Mouse (Mus musculus) layer of hippocampus, adult 8-10 months (tissue): ENCODE results near the gene Slc37a1. TPM values are rescaled to one million over a fixed set of nuclear protein-coding genes. Genes with fewer than 3 reads are reported as not detected.

ENCODE experiments used
- DNase-seq, 2 experiments: peaks; one replicate each; pipeline ENCODE4 v3.0.0; 2022; ENCODE audit warnings: low spot score in 2 of 2
- total RNA-seq, 4 experiments: library from RNA; stranded (reverse); gene quantifications; 2 replicates each; pipeline ENCODE4 v1.2.4; 2022

The Slc37a1 gene
- total RNA-seq, 4 experiments from 2014 or later, result 7.3 to 9.3 (median 8.5) TPM

DNA sequence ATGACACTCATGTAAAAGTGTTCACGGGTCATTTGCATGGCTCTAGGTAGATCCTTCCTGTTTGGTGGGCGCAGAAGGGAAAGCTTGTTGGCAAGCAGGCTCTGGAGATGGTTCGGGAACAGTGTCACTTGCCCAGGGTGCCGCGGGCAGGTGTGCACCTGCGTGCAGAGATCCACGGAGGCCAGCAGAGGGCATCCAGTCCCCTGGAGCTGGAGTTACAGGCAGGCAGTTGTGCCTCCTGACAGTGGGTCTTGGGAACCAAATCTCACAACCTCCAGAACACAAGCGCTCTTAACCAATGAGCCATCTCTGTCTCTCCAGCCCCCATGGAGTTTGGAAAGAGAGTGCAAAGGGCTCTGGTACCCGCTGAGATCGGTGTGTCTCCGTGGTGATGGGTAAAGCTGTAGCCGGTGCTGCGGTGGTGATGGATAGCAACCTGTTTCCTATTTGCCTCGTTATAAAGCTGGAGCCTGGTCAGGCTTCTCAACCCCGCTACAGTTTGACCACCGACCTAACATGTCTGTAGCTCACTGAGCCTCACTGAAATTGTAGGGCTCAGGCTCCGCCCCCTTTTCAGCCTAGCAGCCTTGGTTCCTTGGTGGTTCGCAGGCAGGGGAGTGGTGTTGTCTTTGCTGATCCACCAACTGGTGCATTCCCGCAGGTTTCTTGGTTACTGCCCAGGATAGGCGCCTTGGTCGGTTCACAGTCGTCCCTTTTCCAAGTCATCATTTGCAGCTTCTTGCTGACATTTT, 31.1 kb downstream of the Slc37a1 start:
- DNase-seq, result no peak

GRCm38 (mm10) chr17:31318906-31319767, 32.5 kb downstream of the Slc37a1 start:
- no peak for DNase-seq

GRCm38 (mm10) chr17:31321425-31321824, 34.8 kb downstream of the Slc37a1 start:
- DNase-seq, result peak; percentile 69 to 76

DNA sequence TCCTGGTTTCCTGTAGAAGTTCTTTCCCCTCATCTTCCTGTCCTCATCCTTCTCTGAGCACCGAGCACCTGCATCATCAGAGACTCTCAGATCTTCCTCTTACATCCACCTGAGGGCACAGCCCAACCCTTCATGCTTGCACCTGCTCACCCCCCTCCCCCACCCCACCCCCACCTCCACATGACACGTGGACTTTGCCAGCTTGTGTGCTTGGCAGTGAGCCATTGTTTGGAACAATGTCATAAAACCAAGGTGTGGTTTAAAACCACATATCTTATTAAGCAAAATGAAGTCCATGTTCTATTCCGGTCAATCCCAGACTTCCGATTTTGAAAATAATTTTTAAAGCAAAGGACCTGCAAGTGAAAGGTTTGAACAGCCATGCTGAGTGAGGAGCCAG, 35.9 kb downstream of the Slc37a1 start:
- no peak for DNase-seq

- DNase-seq, result no peak
Measured at GRCm38 (mm10) chr17:31323379-31323778, 36.8 kb downstream of the Slc37a1 start.

DNA sequence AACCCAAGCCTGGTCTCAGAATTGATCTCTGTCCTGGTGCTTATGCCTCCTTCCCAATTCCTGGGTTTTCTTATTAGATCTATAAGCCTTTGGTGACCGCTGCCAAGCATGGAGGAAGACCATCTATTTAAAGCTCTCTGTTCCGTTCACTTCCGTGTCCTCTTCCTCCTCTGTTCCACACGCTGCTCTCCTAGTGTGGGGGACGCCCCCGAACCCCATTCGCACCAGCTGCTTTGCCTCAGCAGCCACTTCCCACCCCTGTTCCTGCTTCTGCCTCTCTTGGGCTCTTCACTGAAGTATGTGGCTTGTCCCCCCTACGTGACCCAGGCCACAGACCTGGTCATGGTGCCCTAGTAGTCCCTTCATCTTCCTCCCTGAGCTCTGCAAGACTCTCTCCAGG, 37.6 kb downstream of the Slc37a1 start:
- no peak for DNase-seq

GRCm38 (mm10) chr17:31325451-31326219, 39.0 kb downstream of the Slc37a1 start:
- DNase-seq, result no peak

- no peak for DNase-seq
Measured at GRCm38 (mm10) chr17:31326220-31326852, 39.7 kb downstream of the Slc37a1 start.

DNA sequence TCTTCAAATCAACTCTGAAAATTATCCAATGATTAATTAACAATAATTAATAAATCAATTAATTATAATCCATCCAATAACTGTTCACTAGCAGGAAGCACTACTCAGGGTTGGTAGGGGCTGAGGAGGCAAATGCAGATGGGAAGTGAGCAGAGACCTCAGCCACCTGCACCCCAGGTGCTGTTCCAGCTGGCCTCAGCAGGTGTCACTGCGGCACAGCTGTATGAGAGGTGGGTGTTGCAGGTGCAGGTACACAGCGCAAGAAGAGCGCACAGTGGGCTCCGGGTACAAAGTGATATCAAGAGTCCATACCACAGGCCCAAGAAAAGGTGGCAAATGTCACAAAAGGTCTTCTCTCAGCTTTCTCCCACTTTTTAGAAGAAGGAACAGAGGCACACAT, 41.9 kb downstream of the Slc37a1 start:
- DNase-seq, result no peak

GRCm38 (mm10) chr17:31330622-31331021, 44.0 kb downstream of the Slc37a1 start:
- DNase-seq, result peak in 1 of 2 experiments; percentile 54

DNA sequence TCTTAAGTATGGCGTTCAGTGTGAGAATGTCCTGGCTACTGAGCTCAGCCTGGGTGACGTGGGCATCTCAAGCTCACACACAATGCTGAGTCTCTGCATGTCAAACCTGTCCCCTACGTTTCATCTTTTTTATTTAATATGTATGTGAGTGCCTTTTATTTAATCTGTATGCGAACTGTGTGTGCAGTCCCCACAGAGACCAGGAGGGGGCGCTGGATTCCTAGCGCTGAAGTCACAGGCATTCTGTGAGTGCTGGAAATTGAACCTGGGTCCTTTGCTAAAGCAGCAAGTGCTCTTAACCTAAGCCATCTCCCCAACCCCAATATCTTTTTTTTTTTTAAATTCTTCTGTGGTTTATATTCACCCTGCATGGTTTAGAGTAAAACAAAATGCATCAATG, 44.7 kb downstream of the Slc37a1 start:
- no peak for DNase-seq

- no peak for DNase-seq
Measured at GRCm38 (mm10) chr17:31331920-31332319, 45.3 kb downstream of the Slc37a1 start.

GRCm38 (mm10) chr17:31332333-31332732, 45.7 kb downstream of the Slc37a1 start:
- no peak for DNase-seq

DNA sequence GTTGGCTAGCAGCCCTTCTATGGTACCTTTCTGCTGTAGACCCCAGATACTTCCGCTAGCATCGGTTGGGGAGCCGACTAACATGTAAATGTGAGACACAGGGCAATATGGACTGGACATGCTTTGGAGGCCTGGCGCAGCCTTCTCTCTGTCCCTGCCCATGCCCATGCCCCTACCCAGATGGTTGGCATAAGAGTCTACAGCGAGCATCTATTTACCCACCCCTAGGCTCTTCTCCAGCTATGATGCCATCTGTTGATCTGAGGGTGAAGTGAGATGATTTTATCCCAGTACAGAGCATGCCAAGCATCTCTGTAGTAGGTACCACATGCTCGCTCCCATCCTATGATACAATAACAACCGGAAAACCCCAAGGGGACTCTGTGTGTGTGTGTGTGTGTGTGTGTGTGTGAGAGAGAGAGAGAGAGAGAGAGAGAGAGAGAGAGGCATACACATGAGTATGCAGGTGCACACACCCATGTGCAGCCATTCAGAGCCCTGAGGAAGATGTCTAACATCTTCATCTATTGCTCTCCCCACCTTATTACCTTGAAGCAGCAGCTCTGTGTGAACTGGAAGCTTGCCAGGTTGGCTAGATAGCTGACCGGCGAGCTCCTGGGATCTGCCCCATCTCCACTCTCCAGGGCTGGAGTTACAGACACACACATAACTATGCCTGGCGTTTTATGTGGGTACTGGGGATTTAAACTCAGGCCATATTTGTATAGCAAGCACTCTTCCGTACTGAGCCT, 48.1 kb downstream of the Slc37a1 start:
- no peak for DNase-seq

GRCm38 (mm10) chr17:31335344-31336080, 48.9 kb downstream of the Slc37a1 start:
- DNase-seq, result no peak

- no peak for DNase-seq
Measured at GRCm38 (mm10) chr17:31339769-31340168, 53.2 kb downstream of the Slc37a1 start.

DNA sequence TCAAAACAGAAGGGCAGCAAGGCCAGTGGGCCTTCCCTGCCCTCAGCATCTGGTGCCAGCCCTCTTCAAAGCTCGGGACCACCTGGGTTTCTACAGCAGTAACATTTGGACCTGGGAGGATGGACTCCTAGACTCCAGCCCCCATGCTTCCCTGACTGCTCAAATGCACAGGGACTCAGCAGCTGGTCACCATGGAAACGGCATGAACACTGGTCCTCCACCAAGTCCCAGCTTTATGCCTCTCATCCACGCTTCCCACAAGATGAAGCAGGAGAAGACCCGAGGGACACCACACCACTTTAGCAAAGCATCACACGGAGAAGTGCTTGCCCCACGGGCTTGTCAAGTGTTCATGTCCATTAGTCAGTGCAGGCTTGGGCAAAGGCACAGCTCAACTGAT, 55.6 kb downstream of the Slc37a1 start:
- peak in 1 of 2 experiments; percentile 45 for DNase-seq

GRCm38 (mm10) chr17:31344172-31344801, 57.7 kb downstream of the Slc37a1 start:
- DNase-seq, result peak; percentile 41 to 78

DNA sequence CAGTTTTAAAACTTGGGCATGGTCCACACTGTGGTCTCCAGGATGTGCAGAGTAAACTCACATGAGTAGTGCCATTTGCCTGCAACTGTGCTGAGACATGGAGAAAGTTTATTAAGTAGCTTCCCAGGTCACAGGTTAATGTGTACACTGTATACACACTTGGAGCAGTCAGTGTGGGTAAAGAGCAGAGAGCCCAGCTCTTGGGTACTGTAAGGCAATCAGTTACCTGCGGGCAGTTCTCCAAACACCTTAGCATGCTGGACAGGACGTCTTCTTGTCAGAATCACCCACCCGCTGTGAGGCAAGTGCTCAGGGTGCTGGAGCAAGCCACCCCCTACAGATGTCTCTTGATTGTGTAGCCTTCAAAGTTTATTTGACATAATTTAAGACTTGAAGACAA, 58.2 kb downstream of the Slc37a1 start:
- DNase-seq, result no peak
